Mouse (Mus musculus): ENCODE data around the gene Ddost.

Ddost gene

DNA sequence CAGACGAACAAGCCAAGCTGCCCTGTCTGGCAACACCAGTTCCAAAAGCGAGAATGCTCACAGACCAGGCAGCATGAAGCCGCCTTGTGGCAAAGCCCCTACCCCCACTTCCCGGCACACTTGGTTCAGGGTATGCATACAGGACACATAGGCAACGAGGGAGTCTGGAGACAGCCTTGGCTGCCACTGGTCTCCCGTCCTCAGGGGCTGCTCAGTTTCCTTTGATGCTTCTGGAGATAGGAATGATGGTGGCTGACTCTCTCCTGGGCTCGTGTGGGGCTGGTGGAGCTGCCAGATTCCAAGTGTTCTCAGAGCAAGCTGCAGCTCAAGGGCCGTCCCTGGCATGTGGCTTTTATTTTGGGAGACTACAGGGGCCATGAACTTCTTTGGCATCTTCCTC is 36.9 kb downstream of the Ddost start:
- no peak for DNase-seq

DNA sequence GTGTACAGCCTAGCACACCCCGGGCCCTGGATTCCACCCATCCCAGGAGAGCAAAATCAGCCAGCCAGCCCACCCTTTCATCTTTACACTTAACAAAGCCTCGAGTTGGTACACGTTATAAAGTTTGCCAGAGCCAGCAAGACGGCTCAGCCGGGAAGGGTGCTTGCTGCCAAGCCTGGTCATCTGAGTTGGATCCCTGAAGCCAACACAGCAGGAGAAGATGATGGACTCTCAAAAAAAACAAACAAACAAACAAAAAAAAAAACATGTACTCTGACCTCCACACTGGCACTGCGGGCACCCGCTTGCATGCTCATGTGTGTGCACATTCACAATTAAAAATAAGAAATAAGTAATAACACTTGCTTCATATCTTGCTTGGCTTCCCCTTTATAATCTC is 37.5 kb downstream of the Ddost start:
- DNase-seq = no peak

DNA sequence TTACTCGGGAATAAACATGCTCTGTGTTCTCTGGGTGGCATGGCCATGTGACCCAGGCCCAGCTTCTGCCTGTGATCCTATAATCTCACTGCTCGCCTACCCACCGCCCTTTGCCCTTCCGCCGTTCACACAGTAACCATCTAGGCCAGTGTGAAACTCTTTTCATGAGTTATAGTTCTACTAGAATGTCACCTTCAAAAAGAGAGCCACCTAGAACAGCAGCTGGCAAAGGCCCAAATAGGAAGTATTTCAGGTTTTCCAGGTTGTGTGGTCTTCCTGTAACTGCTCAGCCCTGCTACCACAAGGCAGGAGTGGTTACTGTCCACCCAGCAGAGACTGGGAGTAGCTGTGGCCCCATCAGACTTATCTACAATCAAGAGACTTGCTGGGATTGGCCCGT is 38.2 kb downstream of the Ddost start:
- DNase-seq = no peak

DNA sequence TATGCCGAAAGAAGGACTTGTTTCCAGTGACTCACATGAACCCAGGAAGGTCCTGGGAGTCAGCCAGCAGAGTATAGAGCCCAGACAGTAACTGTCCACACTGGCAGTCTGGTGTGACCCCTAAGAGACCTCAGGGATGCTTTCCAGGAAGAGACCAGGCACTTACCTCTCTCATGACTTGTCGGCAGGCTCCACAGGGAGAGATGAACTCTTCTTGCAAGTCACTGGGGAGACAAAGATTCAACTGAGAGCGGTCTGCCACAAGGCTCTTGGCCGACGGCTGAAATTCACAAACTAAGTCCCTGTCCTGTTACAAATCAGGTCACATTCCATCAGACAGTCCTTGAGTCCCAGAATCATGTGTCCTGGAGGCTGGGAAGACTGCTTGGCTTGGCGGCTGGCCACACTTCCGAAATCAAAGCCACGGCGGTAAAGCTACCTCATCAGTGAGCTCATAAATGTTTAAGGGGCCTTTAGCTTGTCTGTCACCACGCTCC is 38.9 kb downstream of the Ddost start:
- DNase-seq = peak; percentile 56 to 60

DNA sequence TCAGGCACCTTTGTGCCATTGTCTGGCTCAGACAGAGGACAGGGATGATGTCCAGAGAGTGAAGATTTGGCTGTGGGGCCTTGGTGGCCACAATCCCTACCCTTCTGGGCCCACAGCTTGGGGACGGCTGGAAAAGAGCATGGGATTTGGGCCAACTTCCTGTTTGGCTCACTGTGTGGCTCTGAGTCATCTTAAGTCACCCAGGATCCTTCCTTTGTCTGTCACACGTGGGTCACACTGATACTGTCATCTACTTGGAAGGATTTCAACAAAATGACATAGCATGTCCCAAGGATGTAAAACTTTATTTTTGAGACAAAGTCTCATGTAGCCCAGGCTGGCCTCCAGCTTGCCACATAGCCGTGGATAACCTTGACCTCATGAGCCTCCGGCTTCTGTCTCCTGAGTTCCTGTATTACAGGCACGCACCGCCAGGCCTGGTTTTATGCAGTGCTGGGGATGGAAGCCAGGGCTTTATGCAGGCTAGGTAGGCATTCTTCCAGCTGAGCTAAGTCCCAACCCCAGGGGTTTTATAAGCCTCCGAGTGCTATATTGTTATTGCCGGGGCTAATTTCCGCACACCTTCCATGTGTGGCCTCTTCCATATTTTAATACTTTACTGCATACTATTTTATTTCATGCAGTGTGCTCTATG is 40.5 kb downstream of the Ddost start:
- DNase-seq = peak; percentile 36 to 39

DNA sequence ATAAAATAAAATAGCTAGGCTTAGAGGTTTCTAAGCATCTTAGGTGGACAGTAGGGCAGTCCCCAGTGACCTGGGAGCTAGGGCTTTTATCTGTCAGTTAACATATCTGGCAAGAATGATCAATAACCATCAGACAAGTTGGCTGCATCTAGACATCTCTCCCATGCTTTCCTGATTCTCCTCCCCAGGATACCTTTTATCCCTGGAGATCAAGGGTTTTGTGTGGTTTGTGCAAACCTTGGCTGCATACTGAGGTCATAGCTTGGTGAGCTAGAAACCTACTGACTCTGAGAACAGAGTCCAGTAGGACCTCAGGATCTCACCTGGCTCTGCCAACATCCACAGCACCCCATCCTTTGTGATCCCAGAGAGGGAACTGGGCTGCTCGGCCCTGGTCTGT is 42.8 kb downstream of the Ddost start:
- no peak for DNase-seq

GRCm38 (mm10) chr4:138348716-138349115 is 44.2 kb downstream of the Ddost start:
- no peak for DNase-seq

GRCm38 (mm10) chr4:138351821-138352220 is 47.3 kb downstream of the Ddost start:
- DNase-seq = no peak

DNA sequence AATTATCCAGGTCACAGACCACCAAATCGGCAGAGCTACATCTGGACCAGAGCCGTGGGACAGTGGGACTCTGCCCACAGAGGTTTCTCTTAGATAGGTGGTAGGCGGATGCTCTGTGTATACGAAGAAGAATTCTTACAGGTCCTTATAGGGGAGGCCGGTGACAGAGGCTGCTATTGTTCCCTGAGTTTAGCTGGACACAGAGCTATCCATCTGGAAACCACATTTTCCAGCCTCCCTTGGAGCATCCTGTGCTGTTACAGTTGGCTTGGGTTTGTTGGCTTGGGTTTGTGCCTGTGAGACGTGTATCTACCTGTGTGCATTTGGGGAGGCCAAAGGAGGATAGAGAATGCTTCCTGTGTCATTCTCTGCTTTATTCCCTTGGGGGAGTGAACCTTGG is 48.2 kb downstream of the Ddost start:
- no peak for DNase-seq

DNA sequence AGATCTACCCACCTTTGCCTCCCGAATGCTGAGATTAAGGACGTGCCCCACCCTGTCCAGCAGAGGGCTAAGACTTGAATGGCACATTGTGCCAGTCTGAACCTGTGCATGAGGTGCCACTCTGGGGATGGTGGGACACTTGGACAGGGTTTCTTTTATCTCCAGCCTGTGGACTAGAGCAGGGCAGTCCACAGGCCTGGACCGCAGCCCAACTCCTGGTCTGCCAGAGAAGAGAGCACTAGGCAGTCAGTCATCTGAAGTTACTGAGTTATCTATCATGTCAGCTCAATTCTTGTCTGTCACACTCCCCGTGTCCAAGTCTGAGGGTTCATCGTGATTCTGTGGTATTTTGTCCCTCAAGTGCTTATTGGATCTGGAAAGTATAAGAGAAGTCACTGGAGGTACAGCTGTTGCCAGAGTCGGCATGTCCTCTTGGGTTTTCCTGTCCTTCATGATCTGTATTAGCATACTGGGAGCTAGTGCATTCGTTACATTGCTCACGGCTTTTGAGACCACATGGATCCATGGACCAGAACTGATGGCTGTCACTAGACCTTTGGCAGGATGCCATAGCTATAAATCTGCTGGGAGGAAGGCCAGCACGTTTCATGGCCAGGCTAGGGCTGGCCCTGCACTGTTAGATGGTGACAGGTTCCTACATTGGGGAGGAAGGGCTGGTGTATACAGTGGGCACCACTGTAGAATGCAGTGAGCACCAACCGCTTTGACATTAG is 49.1 kb downstream of the Ddost start:
- no peak for DNase-seq

DNA sequence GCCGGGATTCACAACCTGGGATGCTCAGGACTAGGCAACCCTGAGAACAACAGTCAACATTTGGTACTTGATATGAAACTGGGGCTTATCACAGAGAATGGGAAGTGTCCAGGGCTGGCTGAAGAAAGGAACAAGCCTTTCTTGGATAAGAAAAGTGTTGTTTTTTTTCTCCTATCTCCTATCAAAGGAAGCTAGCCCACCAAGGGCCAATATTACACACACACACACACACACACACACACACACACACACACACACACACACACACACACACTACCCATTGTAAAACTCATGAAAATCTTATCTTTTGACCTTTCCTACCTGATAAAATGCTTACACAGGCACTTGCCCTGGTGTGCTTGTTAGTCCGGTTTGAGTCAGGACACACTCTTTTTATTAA is 51.0 kb downstream of the Ddost start:
- DNase-seq = no peak

DNA sequence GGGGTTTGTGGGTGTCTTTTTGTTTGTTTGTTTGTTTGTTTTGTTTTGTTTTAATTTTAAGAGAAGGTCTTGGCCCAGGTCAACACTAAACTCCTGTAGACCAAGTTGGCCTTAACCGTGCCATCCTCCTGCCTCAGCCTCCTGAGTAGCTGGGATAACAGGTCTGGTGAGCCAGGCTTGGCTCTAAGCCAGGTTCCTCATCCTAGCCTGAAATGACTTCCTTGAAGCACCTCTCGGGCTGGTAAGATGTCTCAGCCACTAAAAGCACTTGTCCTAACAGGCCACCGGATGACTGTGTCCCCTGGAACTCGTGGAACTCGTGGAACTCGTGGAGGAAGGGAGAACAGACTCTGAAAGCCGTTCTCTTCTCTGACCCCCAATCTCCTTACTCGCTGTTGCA is 51.6 kb downstream of the Ddost start:
- no peak for DNase-seq

DNA sequence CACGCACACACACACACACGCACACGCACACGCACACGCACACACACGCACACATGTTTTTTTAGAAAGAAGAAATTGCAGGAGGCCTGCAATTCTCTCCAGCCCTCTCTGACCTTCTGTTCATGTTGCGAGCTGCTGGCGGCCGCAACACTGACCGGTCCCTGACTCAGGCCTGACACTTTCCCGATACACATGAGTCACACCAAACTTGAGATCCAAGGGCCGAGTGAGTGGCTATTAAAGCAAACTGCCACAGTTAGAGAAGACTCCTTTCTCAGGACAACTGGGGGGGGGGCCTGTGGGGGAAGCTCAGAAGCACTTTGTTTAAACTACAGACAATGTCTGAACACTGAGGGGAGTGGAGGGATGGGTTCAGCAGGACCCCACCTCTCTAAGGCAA is 52.0 kb downstream of the Ddost start:
- DNase-seq = no peak

- DNase-seq = no peak
These were observed 53.6 kb downstream of the Ddost start for GRCm38 (mm10) chr4:138358176-138358575.

- peak; percentile 38 to 41 for DNase-seq
These were observed 56.9 kb downstream of the Ddost start for GRCm38 (mm10) chr4:138361370-138361821.

Data from cerebellum, postnatal 36 days (tissue).